Mouse (Mus musculus) small intestine, adult 2 months (tissue): Measurements from ENCODE around the gene Hyal1.

Experiments used
- CTCF ChIP-seq: fragments of 200-500 bp; IDR thresholded peaks from 2 replicates; pipeline ENCODE4 v1.5.1; 2012; ENCODE audit warnings: low read depth, mild to moderate bottlenecking, control low read depth, inconsistent platforms, low read length, moderate library complexity, mixed read lengths; ENCODE audit not compliant: insufficient replicate concordance, insufficient read length; ENCODE audit errors: extremely low read depth
- POLR2A ChIP-seq: fragments of 200-500 bp; IDR thresholded peaks from 2 replicates; pipeline ENCODE4 v1.6.1; 2012; ENCODE audit warnings: low read depth, mild to moderate bottlenecking, control low read depth, inconsistent platforms, low read length, moderate library complexity

DNA sequence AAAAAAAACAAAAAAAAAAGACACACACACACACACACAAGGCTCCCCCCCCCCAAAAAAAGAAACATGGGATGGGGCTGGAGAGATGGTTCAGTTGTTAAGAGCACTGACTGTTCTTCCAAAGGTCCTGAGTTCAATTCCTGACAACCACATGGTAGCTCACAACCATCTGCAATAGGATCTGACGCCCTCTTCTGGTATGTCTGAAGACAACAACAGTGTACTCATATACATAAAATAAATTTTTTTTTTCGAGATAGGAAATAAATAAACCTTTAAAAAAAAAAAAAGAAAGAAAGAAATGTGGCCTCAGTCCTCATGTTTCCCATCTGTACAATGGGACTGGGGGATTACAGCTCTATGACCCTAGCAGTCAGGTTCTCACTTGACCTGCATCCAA, 40.7 kb downstream of the Hyal1 start:
- TF ChIP-seq CTCF (no peak), POLR2A (no peak)
